Mouse (Mus musculus) colon, adult 2 months (tissue): ENCODE measurements around the gene Akap4. TPM values are rescaled to one million over a fixed set of nuclear protein-coding genes. Genes with fewer than 3 reads are reported as not detected.

Experiments used
- polyA plus RNA-seq: library from polyadenylated mRNA; depleted of rRNA; stranded (reverse); fragments of >200 nt; gene quantifications from 2 replicates; pipeline ENCODE4 v1.2.3, GENCODE M21; 2012; rRNA removed

Gene Akap4
- not detected in 2 replicates for polyA plus RNA-seq

GRCm38 (mm10) chrX:7067219-7067618, at the start of gene Akap4:
Gene Akap4 (plus strand): TSS chrX:7067519.

GRCm38 (mm10) chrX:7041519-7041918, 25.8 kb upstream of the Akap4 start, which contains the start of gene Ccnb3:
Gene Ccnb3 (minus strand): TSS chrX:7041619.

Other genes with a start within 250 kb of the Akap4 start
- not detected in 2 replicates for gene Ccnb3, start 25.9 kb upstream of the Akap4 start, polyA plus RNA-seq